Comparison of ENCODE assay signal across 16 mouse cellular contexts in genomic region chr13:99761423-99761822, GRCm38 (mm10).
DNase-seq lines count a peak whose midpoint lies in the region; ATAC-seq and TF ChIP-seq lines count a peak whose summit lies in the region.
"Had no signal": no experiment of that assay in that cellular context is flagged by ENCODE, and none has a peak within 500 bp of the region (broad histone marks: within the 10 kb centered on the region; RNA-seq: fewer than 3 reads in every experiment).

No protein-coding gene starts in this region.

- intact Hi-C loops in left cerebral cortex, adult 2 months (cut with DNase I) = loop anchor here (1.0 to 5.0 kb wide), 2 partner anchors 69 to 394 kb away; no protein-coding TSS in a partner anchor

- no peaks in the 10 kb centered on the region for H3K9me3 ChIP-seq in kidney, embryonic 15.5 days (replicated peaks)
- H3K9me3 ChIP-seq in liver, embryonic 16.5 days (replicated peaks; ENCODE audit: control insufficient read depth, low read length) = no peaks in the 10 kb centered on the region
- H3K9me3 ChIP-seq: intestine, embryonic 15.5 days; lung, embryonic 15.5 days; neural tube, embryonic 13.5 days had no signal

- no peaks in the 10 kb centered on the region for H3K36me3 ChIP-seq in kidney, embryonic 15.5 days
- H3K36me3 ChIP-seq in liver, embryonic 16.5 days (ENCODE audit: control insufficient read depth, insufficient read depth) = no peaks in the 10 kb centered on the region
- H3K36me3 ChIP-seq: G1E; intestine, embryonic 15.5 days; lung, embryonic 15.5 days; neural tube, embryonic 13.5 days had no signal

- ATAC-seq in frontal cortex, adult (ENCODE audit: low TSS enrichment) = peak; percentile 58
- ATAC-seq in kidney, embryonic 15.5 days (replicated peaks; ENCODE audit: low FRiP score) = peak; percentile 89
- ATAC-seq in liver, embryonic 16.5 days (ENCODE audit: low read depth) = peak; percentile 77
- ATAC-seq: intestine, embryonic 15.5 days had no signal

- no peak for DNase-seq in frontal cortex, postnatal 25 days (ENCODE audit: low spot score in 2 of 2)
- DNase-seq in left cerebral cortex, adult 2 months (ENCODE audit: extremely low spot score in 1 of 2, low spot score in 2 of 2) = no peak
- no peak for DNase-seq in left cerebral cortex, adult 11 months (ENCODE audit: low spot score)
- no peak for DNase-seq in frontal cortex, postnatal 14 days (ENCODE audit: low spot score in 2 of 2)
- DNase-seq in cerebellum, postnatal 36 days = no peak
- DNase-seq: embryo, embryonic 11 days; gastrocnemius, postnatal 36 days; right cerebral cortex, postnatal 4 days had no signal

- no peak overlapping the region for H3K4me2 ChIP-seq in kidney, embryonic 15.5 days
- no peak overlapping the region for H3K4me2 ChIP-seq in liver, embryonic 16.5 days (ENCODE audit: low read depth, low read length)
- H3K4me2 ChIP-seq: intestine, embryonic 15.5 days; lung, embryonic 15.5 days; neural tube, embryonic 13.5 days had no signal

- H3K27ac ChIP-seq in left cerebral cortex, adult 2 months = peak overlapping the region; percentile 70
- H3K27ac ChIP-seq in kidney, embryonic 15.5 days = peak overlapping the region; percentile 41; the same call in 1 of the 2 replicates
- no peak overlapping the region for H3K27ac ChIP-seq in liver, embryonic 16.5 days (ENCODE audit: low read length)
- H3K27ac ChIP-seq: intestine, embryonic 15.5 days; lung, embryonic 15.5 days; neural tube, embryonic 13.5 days; stomach, postnatal 0 days had no signal

- no peak overlapping the region for H3K9ac ChIP-seq in kidney, embryonic 15.5 days
- H3K9ac ChIP-seq in liver, embryonic 16.5 days (ENCODE audit: low read depth, low read length) = no peak overlapping the region
- H3K9ac ChIP-seq: intestine, embryonic 15.5 days; lung, embryonic 15.5 days; neural tube, embryonic 13.5 days had no signal

- no peaks in the 10 kb centered on the region for H3K27me3 ChIP-seq in kidney, embryonic 15.5 days
- H3K27me3 ChIP-seq in liver, embryonic 16.5 days (ENCODE audit: control insufficient read depth, insufficient read depth, low read depth, low read length) = peaks cover 3% of the 10 kb centered on the region; the same call in 1 of the 2 replicates
- H3K27me3 ChIP-seq: intestine, embryonic 15.5 days; lung, embryonic 15.5 days; neural tube, embryonic 13.5 days had no signal

- no peak overlapping the region for H3K4me3 ChIP-seq in left cerebral cortex, adult 2 months
- no peak overlapping the region for H3K4me3 ChIP-seq in kidney, embryonic 15.5 days (replicated peaks)
- H3K4me3 ChIP-seq in liver, embryonic 16.5 days (ENCODE audit: low read depth, low read length) = no peak overlapping the region
- H3K4me3 ChIP-seq: intestine, embryonic 15.5 days; lung, embryonic 15.5 days; neural tube, embryonic 13.5 days had no signal

- H3K4me1 ChIP-seq in kidney, embryonic 15.5 days = peaks cover 20% of the 10 kb centered on the region
- peaks cover 10% of the 10 kb centered on the region for H3K4me1 ChIP-seq in liver, embryonic 16.5 days (ENCODE audit: control insufficient read depth, low read depth, low read length)
- H3K4me1 ChIP-seq: intestine, embryonic 15.5 days had no signal

- no peak for TF ChIP-seq CTCF in left cerebral cortex, adult 2 months (IDR thresholded peaks at IDR 0.05)

- 32% methylated on average over 4 of the region's 4 CpGs for WGBS in kidney, embryonic 15.5 days
- 22% methylated on average over 4 of the region's 4 CpGs for WGBS in liver, embryonic 16.5 days (ENCODE audit: insufficient replicate concordance)
